ENCODE assay signal across 8 mouse cellular contexts in the genomic region with DNA sequence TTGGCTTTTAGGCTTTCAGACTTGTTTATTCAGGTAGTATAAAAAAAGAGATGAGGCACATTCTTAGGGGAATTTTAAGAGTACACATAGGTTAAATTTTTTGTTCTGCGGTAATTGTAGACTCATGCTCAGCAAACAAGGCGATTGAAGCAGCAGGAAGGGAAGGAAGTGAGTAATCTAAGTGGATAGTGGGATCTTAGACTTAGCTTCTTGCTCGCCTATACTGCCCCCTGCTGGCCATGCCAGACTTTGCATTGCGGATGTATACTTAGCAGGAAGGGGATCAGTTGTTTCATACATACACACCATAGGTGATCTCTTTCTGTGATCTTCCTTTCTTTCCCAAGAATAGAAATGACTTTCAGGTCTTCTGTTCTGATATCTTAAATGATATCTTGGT.
DNase-seq lines count a peak whose midpoint lies in the region; ATAC-seq and TF ChIP-seq lines count a peak whose summit lies in the region.
"Had no signal": no experiment of that assay in that cellular context is flagged by ENCODE, and none has a peak within 500 bp of the region (broad histone marks: within the 10 kb centered on the region; RNA-seq: fewer than 3 reads in every experiment).

No protein-coding gene starts in this region.

- CTCF ChIA-PET in Patski (lab: Charles Lee): interaction anchor here (0.7 to 5.7 kb wide), 27 partner anchors 11 to 294 kb away, joined by 3 to 28 read pairs (median 4); no protein-coding TSS in a partner anchor

- 7% methylated on average over 4 of the region's 4 CpGs for WGBS in forebrain, embryonic 12.5 days
- 7% methylated on average over 4 of the region's 4 CpGs for WGBS in midbrain, embryonic 14.5 days
- 0% methylated on average over 4 of the region's 4 CpGs for WGBS in spleen, adult 2 months

- no peak overlapping the region for H3K27ac ChIP-seq in forebrain, embryonic 12.5 days
- no peak overlapping the region for H3K27ac ChIP-seq in midbrain, embryonic 14.5 days (replicated peaks; ENCODE audit: low read depth, low read length)
- no peak overlapping the region for H3K27ac ChIP-seq in spleen, adult 2 months (ENCODE audit: insufficient read depth, low read length)

- in situ Hi-C loops in Patski (cut with MboI; ENCODE audit: low pct_unique_long_range_greater_than_20kb): loop anchor here (5.0 kb wide), 3 partner anchors 67 to 287 kb away; no protein-coding TSS in a partner anchor

- H3K36me3 ChIP-seq in forebrain, embryonic 12.5 days (replicated peaks): no peaks in the 10 kb centered on the region
- no peaks in the 10 kb centered on the region for H3K36me3 ChIP-seq in midbrain, embryonic 14.5 days (ENCODE audit: control insufficient read depth, insufficient read depth, low read length)
- no peaks in the 10 kb centered on the region for H3K36me3 ChIP-seq in spleen, adult 2 months (ENCODE audit: control insufficient read depth, insufficient read depth, low read length)

- TF ChIP-seq CTCF in Patski (IDR thresholded peaks at IDR 0.05): no peak
- TF ChIP-seq CTCF in brain, embryonic 14.5 days (IDR thresholded peaks at IDR 0.05; ENCODE audit: borderline replicate concordance, extremely low read depth, insufficient read depth, insufficient read length): peak; percentile 91
- TF ChIP-seq CTCF in spleen, adult 2 months (IDR thresholded peaks at IDR 0.05; ENCODE audit: extremely low read depth, insufficient read depth, insufficient read length, insufficient replicate concordance): peak; percentile 54; the same call in 1 of the 2 replicates

- peaks cover 61% of the 10 kb centered on the region for H3K4me1 ChIP-seq in forebrain, embryonic 12.5 days
- H3K4me1 ChIP-seq in midbrain, embryonic 14.5 days (ENCODE audit: control insufficient read depth, insufficient read depth, low read length): peaks cover 30% of the 10 kb centered on the region
- H3K4me1 ChIP-seq in spleen, adult 2 months (ENCODE audit: control insufficient read depth, insufficient read depth, insufficient read length): no peaks in the 10 kb centered on the region

- no peak for TF ChIP-seq POLR2A in brain, embryonic 14.5 days (IDR thresholded peaks at IDR 0.05; ENCODE audit: borderline replicate concordance, extremely low read depth, insufficient read depth, insufficient read length, poor library complexity, severe bottlenecking)
- no peak for TF ChIP-seq POLR2A in spleen, adult 2 months (IDR thresholded peaks at IDR 0.05; ENCODE audit: low read depth, low read length)

- POLR2A ChIA-PET in Patski (lab: Charles Lee): interaction anchor here (0.6 to 0.9 kb wide), 2 partner anchors 67 to 181 kb away, joined by 3 to 7 read pairs; no protein-coding TSS in a partner anchor

- no peak overlapping the region for H3K4me3 ChIP-seq in forebrain, embryonic 12.5 days (replicated peaks)
- H3K4me3 ChIP-seq in midbrain, embryonic 14.5 days (replicated peaks; ENCODE audit: low read depth, low read length): no peak overlapping the region
- no peak overlapping the region for H3K4me3 ChIP-seq in spleen, adult 2 months (ENCODE audit: extremely low read depth, insufficient read depth, insufficient read length)
- H3K4me3 ChIP-seq: megakaryocyte, embryonic 14.5 days had no signal

- DNase-seq in Patski (ENCODE audit: low read depth, low spot score): peak; percentile 42
- peak; percentile 94 for DNase-seq in brain, embryonic 14.5 days (ENCODE audit: low read depth)
- peak; percentile 94 for DNase-seq in heart, postnatal 4 days
- peak; percentile 90 to 97 for DNase-seq in left cerebral cortex, adult 18-20 months (ENCODE audit: low spot score in 2 of 2)
- DNase-seq in midbrain, embryonic 14.5 days: peak; percentile 96
- DNase-seq in spleen, adult 2 months (ENCODE audit: low read depth in 1 of 2, low spot score in 2 of 2): peak in 1 of 2 experiments; percentile 42

- ATAC-seq in Patski: peak; percentile 41
- peak; percentile 40 for ATAC-seq in forebrain, embryonic 12.5 days (ENCODE audit: low FRiP score)
- ATAC-seq in midbrain, embryonic 14.5 days (ENCODE audit: low FRiP score, low TSS enrichment): 0 out of 2 replicates have a peak, but pooled peaks have one; percentile 54

- H3K9ac ChIP-seq in forebrain, embryonic 12.5 days: no peak overlapping the region
- H3K9ac ChIP-seq in midbrain, embryonic 14.5 days (replicated peaks; ENCODE audit: low read length): no peak overlapping the region

- no peaks in the 10 kb centered on the region for H3K27me3 ChIP-seq in Patski
- H3K27me3 ChIP-seq in forebrain, embryonic 12.5 days: peaks cover 37% of the 10 kb centered on the region
- no peaks in the 10 kb centered on the region for H3K27me3 ChIP-seq in midbrain, embryonic 14.5 days (ENCODE audit: control insufficient read depth, insufficient read depth, low read length)
- H3K27me3 ChIP-seq in spleen, adult 2 months (ENCODE audit: control insufficient read depth, insufficient read depth, low read length): no peaks in the 10 kb centered on the region

- H3K4me2 ChIP-seq in forebrain, embryonic 12.5 days: no peak overlapping the region
- H3K4me2 ChIP-seq in midbrain, embryonic 14.5 days (ENCODE audit: low read length): no peak overlapping the region

- no peaks in the 10 kb centered on the region for H3K9me3 ChIP-seq in forebrain, embryonic 12.5 days
- H3K9me3 ChIP-seq in midbrain, embryonic 14.5 days (ENCODE audit: control insufficient read depth, low read length): no peaks in the 10 kb centered on the region
- H3K9me3 ChIP-seq: megakaryocyte, embryonic 14.5 days had no signal
